Mouse (Mus musculus) liver, embryonic 16.5 days (tissue): ENCODE measurements around the gene 2410131K14Rik. TPM values are rescaled to one million over a fixed set of nuclear protein-coding genes. Genes with fewer than 3 reads are reported as not detected.
A peak's percentile ranks its signal among the peaks of the same experiment; 100 is the strongest.

ENCODE experiments used
- ATAC-seq: fragments of 200-750 bp; cut with Nextera tagmentation; 2 replicates; pipeline ENCODE4 v1.8.0; 2017; ENCODE audit warnings: low read depth, mild to moderate bottlenecking, moderate number of reproducible peaks, moderate library complexity
- H3K27ac ChIP-seq: fragments of 300-500 bp; sonication (generic); 2 replicates; pipeline ENCODE4 v1.5.1; 2014; ENCODE audit warnings: mild to moderate bottlenecking, low read length
- H3K27me3 ChIP-seq: fragments of 300-500 bp; sonication (generic); 2 replicates; pipeline ENCODE4 v1.6.1; 2014; ENCODE audit warnings: low read depth, low read length, mixed read lengths; ENCODE audit not compliant: control insufficient read depth, insufficient read depth
- H3K36me3 ChIP-seq: fragments of 300-500 bp; sonication (generic); 2 replicates; pipeline ENCODE4 v1.6.1; 2014; ENCODE audit warnings: mild to moderate bottlenecking; ENCODE audit not compliant: control insufficient read depth, insufficient read depth
- H3K4me1 ChIP-seq: fragments of 300-500 bp; sonication (generic); 2 replicates; pipeline ENCODE4 v1.6.1; 2014; ENCODE audit warnings: low read depth, low read length, mixed read lengths; ENCODE audit not compliant: control insufficient read depth
- H3K4me2 ChIP-seq: fragments of 300-500 bp; sonication (generic); 2 replicates; pipeline ENCODE4 v1.6.1; 2014; ENCODE audit warnings: low read depth, low read length, mixed read lengths
- H3K4me3 ChIP-seq: fragments of 300-500 bp; sonication (generic); 2 replicates; pipeline ENCODE4 v1.5.1; 2014; ENCODE audit warnings: low read depth, mild to moderate bottlenecking, low read length
- H3K9ac ChIP-seq: fragments of 300-500 bp; sonication (generic); 2 replicates; pipeline ENCODE4 v1.6.1; 2014; ENCODE audit warnings: low read depth, low read length
- H3K9me3 ChIP-seq: fragments of 300-500 bp; sonication (generic); replicated peaks from 2 replicates; pipeline ENCODE4 v1.6.1; 2016; ENCODE audit warnings: low read length; ENCODE audit not compliant: control insufficient read depth
- WGBS: fragments of 180-500 bp; shearing (Covaris S2); extraction: QIAGEN DNeasy Blood & Tissue Kit; methylation state at CpG from one replicate; pipeline ENCODE4 v1.1.7; 2014; ENCODE audit not compliant: insufficient replicate concordance; 5-methylcytosine and 5-hydroxymethylcytosine counted together
- polyA plus RNA-seq: library from polyadenylated mRNA; unstranded; fragments of >200 nt; fragmentation: Nextera tagmentation; extraction: Ambion mirVana; gene quantifications from 2 replicates; pipeline ENCODE4 v1.2.1, GENCODE M21; 2015

The 2410131K14Rik gene
- polyA plus RNA-seq, 1 experiment from 2014 or later = 1.3 TPM

GRCm38 (mm10) chr5:118259152-118259551, 14.1 kb downstream of the 2410131K14Rik start:
- WGBS = 58% methylated on average over 6 of the region's 6 CpGs
- ATAC-seq = no peak
- no peaks in the 10 kb centered on the region for H3K9me3 ChIP-seq
- no peaks in the 10 kb centered on the region; the same call in 1 of the 2 replicates for H3K4me1 ChIP-seq
- no peak overlapping the region for H3K9ac ChIP-seq
- no peak overlapping the region for H3K4me3 ChIP-seq
- H3K4me2 ChIP-seq = no peak overlapping the region
- no peaks in the 10 kb centered on the region for H3K27me3 ChIP-seq
- H3K36me3 ChIP-seq = peaks cover 5% of the 10 kb centered on the region
- H3K27ac ChIP-seq = no peak overlapping the region

GRCm38 (mm10) chr5:118259636-118260035, 14.6 kb downstream of the 2410131K14Rik start:
- Histone ChIP-seq H3K27me3 (no peaks in the 10 kb centered on the region), H3K27ac (no peak overlapping the region), H3K36me3 (peaks cover 5% of the 10 kb centered on the region), H3K9me3 (no peaks in the 10 kb centered on the region), H3K9ac (no peak overlapping the region), H3K4me3 (no peak overlapping the region), H3K4me2 (no peak overlapping the region), H3K4me1 (no peaks in the 10 kb centered on the region; the same call in 1 of the 2 replicates)
- ATAC-seq = no peak
- WGBS = 39% methylated on average over 6 of the region's 6 CpGs

DNA sequence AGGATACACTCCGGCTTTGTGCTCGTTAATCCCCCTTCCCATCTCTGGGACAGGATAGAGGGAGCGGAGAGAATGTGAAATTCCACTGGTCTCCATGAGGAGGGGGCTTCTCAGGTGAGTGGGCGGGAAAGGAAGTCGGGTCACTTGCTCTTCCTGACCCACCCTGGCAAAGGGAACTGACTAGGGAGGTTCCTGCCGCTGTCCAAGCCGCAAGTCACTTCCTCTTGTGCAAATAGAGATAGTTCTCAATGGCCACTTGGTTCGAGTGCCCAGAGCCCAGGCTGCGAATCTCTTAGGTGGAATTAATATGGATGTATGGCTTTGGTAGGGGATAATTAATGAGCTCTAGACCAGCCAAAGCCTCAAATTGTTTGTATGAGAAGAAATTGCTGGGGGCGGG, 15.0 kb downstream of the 2410131K14Rik start:
- WGBS = 36% methylated on average over 10 of the region's 10 CpGs
- Histone ChIP-seq H3K9me3 (no peaks in the 10 kb centered on the region), H3K4me1 (no peaks in the 10 kb centered on the region; the same call in 1 of the 2 replicates), H3K27me3 (no peaks in the 10 kb centered on the region), H3K9ac (no peak overlapping the region), H3K36me3 (peaks cover 5% of the 10 kb centered on the region), H3K4me2 (no peak overlapping the region), H3K4me3 (no peak overlapping the region), H3K27ac (no peak overlapping the region)
- no peak for ATAC-seq

DNA sequence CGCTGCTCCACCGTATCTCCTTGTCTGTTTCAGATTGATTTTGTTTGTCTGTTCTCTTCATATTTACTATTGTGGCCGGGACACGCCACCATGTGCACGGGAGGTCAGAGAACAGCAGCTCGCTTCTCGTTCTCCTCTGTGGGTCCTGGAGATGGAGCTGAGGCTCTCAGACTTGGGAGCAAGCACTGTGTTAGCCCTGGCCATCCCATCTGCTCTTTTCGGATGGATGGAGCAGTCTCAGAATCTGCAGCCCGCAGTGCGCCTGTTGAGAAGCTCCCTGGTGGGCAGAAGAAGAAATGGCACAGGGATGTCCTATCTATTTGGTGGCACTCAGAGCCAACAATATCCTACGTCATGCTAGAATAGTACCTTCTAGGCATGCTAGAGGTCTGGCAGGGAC, 15.6 kb downstream of the 2410131K14Rik start:
- Histone ChIP-seq H3K27ac (no peak overlapping the region), H3K4me3 (no peak overlapping the region), H3K9me3 (no peaks in the 10 kb centered on the region), H3K4me1 (no peaks in the 10 kb centered on the region; the same call in 1 of the 2 replicates), H3K27me3 (no peaks in the 10 kb centered on the region), H3K4me2 (no peak overlapping the region), H3K9ac (no peak overlapping the region), H3K36me3 (peaks cover 5% of the 10 kb centered on the region)
- WGBS = 73% methylated on average over 11 of the region's 11 CpGs
- ATAC-seq = no peak

DNA sequence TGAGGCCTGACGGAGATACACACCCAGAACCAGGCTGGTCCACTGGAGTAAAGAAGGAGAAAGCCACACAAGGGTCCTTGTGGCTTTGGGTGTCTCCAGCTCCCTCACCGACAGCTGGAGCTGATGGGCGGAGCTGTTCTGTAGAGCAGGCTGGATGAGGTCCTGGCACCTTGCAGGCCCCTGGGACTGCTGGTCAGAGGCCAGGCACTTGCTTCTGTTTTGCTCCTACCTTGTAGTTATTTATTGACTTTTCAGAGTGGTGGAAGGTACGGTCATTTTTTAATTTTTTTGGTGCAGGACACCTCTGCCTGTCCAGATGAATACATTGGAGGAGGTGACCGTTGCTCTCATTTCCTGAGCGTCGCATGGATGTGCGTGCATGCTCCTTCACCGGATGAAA, 16.2 kb downstream of the 2410131K14Rik start:
- H3K27me3 ChIP-seq = no peaks in the 10 kb centered on the region
- H3K4me2 ChIP-seq = no peak overlapping the region
- H3K36me3 ChIP-seq = peaks cover 5% of the 10 kb centered on the region
- ATAC-seq = no peak
- H3K4me1 ChIP-seq = no peaks in the 10 kb centered on the region; the same call in 1 of the 2 replicates
- H3K27ac ChIP-seq = no peak overlapping the region
- H3K4me3 ChIP-seq = no peak overlapping the region
- H3K9ac ChIP-seq = no peak overlapping the region
- 75% methylated on average over 9 of the region's 9 CpGs for WGBS
- H3K9me3 ChIP-seq = no peaks in the 10 kb centered on the region

DNA sequence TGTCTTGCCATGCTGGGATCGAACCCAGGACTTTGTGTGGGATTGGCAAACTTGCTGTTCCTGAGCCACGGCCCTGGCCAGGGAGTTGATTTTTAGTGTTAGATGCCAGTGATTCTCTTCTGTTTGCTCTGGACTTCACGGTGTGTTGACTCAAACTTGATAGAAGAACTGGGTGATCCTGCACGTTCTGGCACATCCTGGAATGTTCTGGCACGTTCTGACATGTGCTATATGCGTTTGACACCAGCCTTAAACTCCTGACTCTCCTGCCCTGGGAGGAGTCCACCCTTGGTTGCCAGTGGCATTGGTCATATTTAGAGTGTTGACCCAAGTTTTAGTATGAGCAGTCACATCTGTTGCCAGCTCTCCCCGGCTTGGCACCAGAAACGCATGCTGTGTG, 17.4 kb downstream of the 2410131K14Rik start:
- Histone ChIP-seq H3K36me3 (no peaks in the 10 kb centered on the region), H3K27me3 (no peaks in the 10 kb centered on the region), H3K4me1 (no peaks in the 10 kb centered on the region; the same call in 1 of the 2 replicates), H3K4me2 (no peak overlapping the region), H3K4me3 (no peak overlapping the region), H3K27ac (no peak overlapping the region), H3K9ac (no peak overlapping the region), H3K9me3 (no peaks in the 10 kb centered on the region)
- 69% methylated on average over 8 of the region's 8 CpGs for WGBS
- peak; percentile 22; the same call in 1 of the 2 replicates for ATAC-seq

DNA sequence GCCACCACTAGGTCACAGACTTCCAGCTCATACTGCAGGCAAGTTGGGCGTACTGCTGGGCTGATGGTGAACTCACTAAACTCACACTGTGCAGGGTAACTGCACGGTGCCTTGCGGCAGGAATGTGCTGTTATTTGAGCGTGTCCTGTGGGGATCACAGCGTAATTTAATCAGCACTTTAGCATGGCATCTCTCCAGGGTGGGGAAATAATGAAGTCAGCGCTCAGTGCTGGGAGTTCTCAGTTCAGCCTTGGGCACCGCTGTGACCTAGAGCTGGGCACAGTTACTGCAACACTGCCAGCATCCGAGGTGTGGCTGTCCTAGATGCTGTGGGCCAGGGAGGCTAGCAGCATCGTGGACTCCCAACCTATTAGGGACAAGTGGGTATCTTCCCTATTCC, 19.3 kb downstream of the 2410131K14Rik start:
- Histone ChIP-seq H3K4me2 (no peak overlapping the region), H3K36me3 (no peaks in the 10 kb centered on the region), H3K27me3 (no peaks in the 10 kb centered on the region; the same call in 1 of the 2 replicates), H3K4me3 (no peak overlapping the region), H3K4me1 (no peaks in the 10 kb centered on the region; the same call in none of the 2 replicates), H3K27ac (no peak overlapping the region), H3K9me3 (no peaks in the 10 kb centered on the region), H3K9ac (no peak overlapping the region)
- no peak for ATAC-seq
- WGBS = 74% methylated on average over 9 of the region's 9 CpGs

DNA sequence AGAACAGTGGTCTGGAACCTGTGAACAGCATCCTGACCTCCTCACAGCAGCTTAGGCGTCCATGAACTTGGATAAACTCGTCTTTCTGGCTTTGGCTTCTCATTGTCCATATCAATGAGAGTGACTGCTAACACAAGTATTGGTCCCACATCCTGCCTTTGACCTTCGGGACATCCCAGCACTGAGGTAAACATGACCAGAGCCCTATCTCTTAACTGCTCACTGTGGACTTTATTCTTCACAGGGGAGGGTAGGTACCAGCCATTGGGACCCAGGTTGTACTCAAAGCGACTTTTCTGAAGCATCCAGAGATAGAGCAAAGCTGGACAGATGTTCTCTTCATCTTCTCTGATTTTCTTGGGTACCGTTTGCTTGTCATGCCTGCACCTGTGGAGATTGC, 20.3 kb downstream of the 2410131K14Rik start:
- Histone ChIP-seq H3K4me2 (no peak overlapping the region), H3K27me3 (no peaks in the 10 kb centered on the region; the same call in 1 of the 2 replicates), H3K36me3 (no peaks in the 10 kb centered on the region), H3K27ac (no peak overlapping the region), H3K9ac (no peak overlapping the region), H3K9me3 (no peaks in the 10 kb centered on the region), H3K4me1 (no peaks in the 10 kb centered on the region; the same call in none of the 2 replicates), H3K4me3 (no peak overlapping the region)
- WGBS = 46% methylated on average over 5 of the region's 5 CpGs
- peak; percentile 66 for ATAC-seq

DNA sequence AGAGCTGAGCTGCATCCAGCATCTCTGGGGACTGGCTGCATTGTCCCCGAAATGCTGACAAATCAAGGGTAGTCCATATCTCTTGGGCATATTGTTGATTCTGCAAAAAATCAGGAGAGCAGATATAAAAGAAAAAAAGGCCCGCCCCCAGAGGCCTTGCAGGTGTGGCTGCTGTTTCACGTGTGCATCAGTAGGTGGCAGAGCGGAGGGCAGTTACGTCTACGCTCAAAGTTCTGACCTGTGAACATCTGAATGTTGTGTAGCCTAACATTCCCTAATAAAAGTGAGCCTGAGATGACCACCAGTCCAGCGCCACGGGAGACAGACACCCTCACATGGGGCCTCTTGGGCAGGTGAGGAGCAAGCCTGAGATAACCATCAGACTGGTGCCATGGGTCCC, 21.3 kb downstream of the 2410131K14Rik start:
- no peaks in the 10 kb centered on the region for H3K9me3 ChIP-seq
- WGBS = 41% methylated on average over 8 of the region's 8 CpGs
- H3K36me3 ChIP-seq = no peaks in the 10 kb centered on the region
- no peak overlapping the region for H3K4me2 ChIP-seq
- no peak overlapping the region for H3K9ac ChIP-seq
- H3K27ac ChIP-seq = no peak overlapping the region
- H3K27me3 ChIP-seq = peaks cover 4% of the 10 kb centered on the region
- H3K4me1 ChIP-seq = no peaks in the 10 kb centered on the region; the same call in none of the 2 replicates
- no peak overlapping the region for H3K4me3 ChIP-seq
- no peak for ATAC-seq
